Mouse (Mus musculus) cortical plate, adult 2 months (tissue): ENCODE measurements around the gene Saysd1.

Experiments
- CTCF ChIP-seq: fragments of 200-500 bp; IDR thresholded peaks from 2 replicates; pipeline ENCODE4 v1.5.1; 2011; ENCODE audit warnings: mild to moderate bottlenecking, control low read depth, low read length; ENCODE audit not compliant: insufficient read depth; ENCODE audit errors: extremely low read depth
- POLR2A ChIP-seq: fragments of 200-500 bp; IDR thresholded peaks from 2 replicates; pipeline ENCODE4 v1.6.1; 2011; ENCODE audit warnings: mild to moderate bottlenecking, low read length, control low read depth; ENCODE audit not compliant: insufficient read depth; ENCODE audit errors: extremely low read depth

GRCm38 (mm10) chr14:20103207-20103606, 35.1 kb downstream of the Saysd1 start:
- TF ChIP-seq CTCF (no peak), POLR2A (no peak)
